29 mouse cellular contexts compared by ENCODE assay signal in the genomic region with DNA sequence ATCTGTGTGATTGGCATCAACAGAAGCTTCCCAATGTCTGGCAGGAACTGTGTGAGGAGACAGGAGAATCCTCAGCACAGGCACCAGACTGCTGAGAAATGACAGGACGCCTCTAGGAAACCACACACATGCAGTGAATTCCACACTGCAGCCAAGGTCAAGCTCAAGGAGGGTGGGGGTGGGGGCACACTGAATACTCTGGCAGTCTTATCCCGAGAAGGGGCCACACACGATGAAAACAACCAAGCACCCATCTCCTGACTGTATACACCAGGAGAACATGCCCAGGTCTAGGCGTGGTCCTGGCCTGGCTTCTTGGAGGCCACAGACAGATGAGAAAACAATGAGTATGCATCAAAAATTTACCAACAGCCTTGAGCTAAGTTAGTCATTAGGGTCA. TPM values are rescaled to one million over a fixed set of nuclear protein-coding genes. Genes with fewer than 3 reads are reported as not detected.
A peak's percentile ranks its signal among the peaks of the same experiment; 100 is the strongest.
DNase-seq lines count a peak whose midpoint lies in the region; ATAC-seq and TF ChIP-seq lines count a peak whose summit lies in the region.
"Had no signal": no experiment of that assay in that cellular context is flagged by ENCODE, and none has a peak within 500 bp of the region (broad histone marks: within the 10 kb centered on the region; RNA-seq: fewer than 3 reads in every experiment).

No protein-coding gene starts in this region.

- ATAC-seq in frontal cortex, adult (ENCODE audit: low TSS enrichment): peak; percentile 41; the same call in 1 of the 2 replicates
- no peak for ATAC-seq in heart, embryonic 14.5 days (ENCODE audit: insufficient number of reproducible peaks, insufficient read depth, low FRiP score, low read depth)
- ATAC-seq: forebrain, embryonic 14.5 days; intestine, embryonic 16.5 days had no signal

- H3K4me3 ChIP-seq in heart, embryonic 14.5 days (ENCODE audit: control insufficient read depth in 1 of 2, insufficient read depth in 1 of 2, low read depth in 1 of 2, low read length in 2 of 2): no peak overlapping the region
- H3K4me3 ChIP-seq in testis, adult 2 months (ENCODE audit: control insufficient read depth, low read depth, low read length): no peak overlapping the region
- H3K4me3 ChIP-seq: embryonic facial prominence, embryonic 15.5 days; hindbrain, embryonic 15.5 days; kidney, embryonic 15.5 days; left cerebral cortex, adult 2 months; liver, embryonic 13.5 days; neural tube, embryonic 15.5 days; stomach, embryonic 15.5 days had no signal

- no peak overlapping the region for H3K9ac ChIP-seq in heart, embryonic 14.5 days (ENCODE audit: low read length)
- H3K9ac ChIP-seq: embryonic facial prominence, embryonic 15.5 days; hindbrain, embryonic 15.5 days; kidney, embryonic 15.5 days; liver, embryonic 13.5 days; neural tube, embryonic 15.5 days; stomach, embryonic 15.5 days had no signal

- peak overlapping the region; percentile 0 to 66; a peak in 3 of 4 replicates for H3K27ac ChIP-seq in heart, embryonic 14.5 days (replicated peaks in 1 of 2; ENCODE audit: control insufficient read depth in 1 of 2, insufficient read depth in 1 of 2, low read depth in 2 of 2, low read length in 2 of 2)
- H3K27ac ChIP-seq in testis, adult 2 months (ENCODE audit: control insufficient read depth, insufficient read depth, low read depth, low read length): peak overlapping the region; percentile 73
- H3K27ac ChIP-seq: embryonic facial prominence, embryonic 15.5 days; hindbrain, embryonic 15.5 days; kidney, embryonic 15.5 days; left cerebral cortex, adult 2 months; liver, embryonic 13.5 days; neural tube, embryonic 15.5 days; stomach, embryonic 15.5 days had no signal

- no peaks in the 10 kb centered on the region for H3K9me3 ChIP-seq in heart, embryonic 14.5 days (ENCODE audit: control insufficient read depth, low read length)
- H3K9me3 ChIP-seq: embryonic facial prominence, embryonic 15.5 days; hindbrain, embryonic 15.5 days; kidney, embryonic 15.5 days; liver, embryonic 13.5 days; neural tube, embryonic 15.5 days; stomach, embryonic 15.5 days had no signal

- no peak overlapping the region for H3K4me2 ChIP-seq in heart, embryonic 14.5 days (ENCODE audit: low read length)
- H3K4me2 ChIP-seq: embryonic facial prominence, embryonic 15.5 days; hindbrain, embryonic 15.5 days; kidney, embryonic 15.5 days; liver, embryonic 13.5 days; midbrain, embryonic 11.5 days; neural tube, embryonic 15.5 days; stomach, embryonic 15.5 days had no signal

- 27% methylated on average over 4 of the region's 4 CpGs for WGBS in heart, embryonic 14.5 days

- TF ChIP-seq CTCF in testis, adult 2 months (IDR thresholded peaks at IDR 0.05; ENCODE audit: control insufficient read depth, insufficient read depth, insufficient replicate concordance, low read depth, low read length): no peak

- no peaks in the 10 kb centered on the region for H3K36me3 ChIP-seq in heart, embryonic 14.5 days (ENCODE audit: control insufficient read depth, insufficient read depth, low read length)
- no peaks in the 10 kb centered on the region for H3K36me3 ChIP-seq in testis, adult 2 months (ENCODE audit: control insufficient read depth, insufficient read depth, low read length)
- H3K36me3 ChIP-seq: embryonic facial prominence, embryonic 15.5 days; hindbrain, embryonic 15.5 days; liver, embryonic 13.5 days; stomach, embryonic 15.5 days had no signal

- TF ChIP-seq POLR2A in testis, adult 2 months (IDR thresholded peaks at IDR 0.05; ENCODE audit: control insufficient read depth, low read depth, low read length): no peak

- H3K27me3 ChIP-seq in heart, embryonic 14.5 days (ENCODE audit: control insufficient read depth, insufficient read depth, low read length): no peaks in the 10 kb centered on the region
- H3K27me3 ChIP-seq in testis, adult 2 months (ENCODE audit: control insufficient read depth, insufficient read depth, low read length): no peaks in the 10 kb centered on the region
- H3K27me3 ChIP-seq: CH12.LX; embryonic facial prominence, embryonic 15.5 days; hindbrain, embryonic 15.5 days; kidney, embryonic 15.5 days; liver, embryonic 13.5 days; neural tube, embryonic 15.5 days; stomach, embryonic 15.5 days had no signal

- DNase-seq in frontal cortex, postnatal 14 days (ENCODE audit: low spot score in 2 of 2): no peak
- DNase-seq in heart, postnatal 10 days: no peak
- no peak for DNase-seq in testis, postnatal 14 days (ENCODE audit: low spot score)
- peak; percentile 6 for DNase-seq in yolk sac, embryonic 10.5 days (ENCODE audit: low spot score)
- DNase-seq in layer of hippocampus, adult 9-10 months (ENCODE audit: low spot score): no peak
- DNase-seq: B cell, adult 2 months; cerebellum, adult 9-10 months; gastrocnemius, postnatal 14 days; kidney, postnatal 36 days; layer of hippocampus, adult 9-11 months; liver, embryonic 13.5 days; lung, adult 2 months; lung, postnatal 14 days; right cerebral cortex, adult 18-20 months; right cerebral cortex, postnatal 4 days; thymus, adult 2 months had no signal

- peaks cover 12 to 33% of the 10 kb centered on the region in 2 experiments for H3K4me1 ChIP-seq in heart, embryonic 14.5 days (ENCODE audit: control insufficient read depth in 2 of 2, insufficient read depth in 2 of 2, low read length in 2 of 2)
- no peaks in the 10 kb centered on the region for H3K4me1 ChIP-seq in testis, adult 2 months (ENCODE audit: control insufficient read depth, insufficient read depth, low read length)
- H3K4me1 ChIP-seq: embryonic facial prominence, embryonic 15.5 days; hindbrain, embryonic 15.5 days; neural tube, embryonic 15.5 days; stomach, embryonic 15.5 days had no signal

- intact Hi-C loops in heart, postnatal 10 days (cut with DNase I): no loop called here

RNA-seq across cellular contexts. Expression of gene Setmar, which starts 45.5 kb away (rescaled TPM):
- 4.1 and 5.1 TPM in 2 replicates for polyA plus RNA-seq in heart, embryonic 14.5 days (2014; fragmentation: Nextera tagmentation; extraction: Ambion mirVana)
- total RNA-seq in heart, postnatal 10 days (2021): 1 to 10 TPM; 3.8 to 3.9 TPM
- polyA plus RNA-seq in testis, adult 2 months (2012; rRNA removed): 0.71 and 0.93 TPM in 2 replicates
